Mouse (Mus musculus) layer of hippocampus, adult 9-10 months (tissue): ENCODE data around the gene Anapc1.

Experiments used
- DNase-seq: peaks from one replicate; pipeline ENCODE4 v3.0.0; 2022; ENCODE audit warnings: low spot score

Anapc1 gene

DNA sequence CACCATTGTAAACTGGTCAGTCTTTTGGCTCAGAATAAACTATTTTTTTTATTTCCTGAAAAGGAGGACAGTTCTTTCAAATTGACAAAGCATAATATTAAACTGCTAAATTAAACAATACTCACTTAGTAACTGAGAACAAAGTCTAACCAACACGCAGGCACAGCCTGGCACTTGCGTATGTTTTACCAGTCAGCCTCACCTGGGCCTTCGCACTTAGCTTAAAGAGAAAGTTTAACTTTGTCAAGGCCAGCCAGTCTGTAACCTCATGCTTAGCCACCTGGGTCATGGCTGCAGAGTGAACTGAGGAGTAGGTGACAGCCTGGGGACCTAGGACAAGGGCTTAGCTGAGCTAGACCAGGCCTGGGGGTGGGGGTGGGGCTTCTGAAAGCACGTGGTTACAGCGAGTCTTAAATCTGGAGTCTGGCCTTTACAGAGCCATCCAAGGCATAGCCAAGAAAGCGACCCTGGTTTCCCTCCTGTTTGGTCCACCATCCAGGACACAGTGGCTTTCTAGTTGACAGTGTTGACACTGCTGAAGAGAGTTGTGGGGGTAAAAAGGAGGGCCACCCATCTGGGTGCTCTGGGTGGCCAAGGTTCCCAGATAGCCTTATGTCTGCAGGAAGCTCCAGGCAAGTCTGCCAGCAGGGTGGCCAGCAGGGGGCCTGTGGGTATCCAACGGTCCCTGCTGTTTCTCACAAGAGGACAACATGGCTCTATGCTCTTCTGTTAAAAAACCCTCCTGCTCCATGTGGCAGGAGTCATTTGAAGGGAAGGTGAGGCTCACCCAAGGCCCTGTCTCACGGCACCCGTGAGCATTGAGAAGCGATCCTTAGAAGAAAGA, 120.7 kb downstream of the Anapc1 start:
- DNase-seq, result no peak

GRCm38 (mm10) chr2:128565904-128566303, 121.3 kb downstream of the Anapc1 start:
- DNase-seq, result no peak

DNA sequence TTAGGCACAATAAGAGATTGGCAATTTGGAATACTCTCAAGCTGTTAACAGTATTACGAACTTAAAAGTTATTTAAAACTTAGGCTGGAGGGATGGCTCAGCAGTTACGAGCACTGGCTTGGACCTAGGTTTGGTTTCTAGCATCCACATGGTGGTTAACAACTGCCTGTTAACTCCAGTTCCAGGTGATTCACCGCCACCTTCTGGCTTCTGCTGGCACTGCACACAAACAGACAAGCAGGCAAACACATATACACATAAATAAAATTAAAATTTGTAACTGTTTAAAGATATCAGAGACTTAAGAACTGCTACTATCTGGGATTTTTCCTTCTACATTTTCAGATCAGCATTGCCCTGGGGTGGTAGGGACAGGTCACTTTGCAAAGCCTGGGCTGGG, 123.0 kb downstream of the Anapc1 start:
- DNase-seq, result no peak
